Mouse (Mus musculus) hindbrain, embryonic 14.5 days (tissue): ENCODE results near the gene Gm5039. TPM values are rescaled to one million over a fixed set of nuclear protein-coding genes. Genes with fewer than 3 reads are reported as not detected.
"Not testable (repeated sequence)": the region's sequence is repeated elsewhere in the genome, so short reads cannot be mapped to it uniquely, and the experiment has no call there.

Experiments used
- ATAC-seq: fragments of 200-750 bp; cut with Nextera tagmentation; 2 replicates; pipeline ENCODE4 v1.8.0; 2017; ENCODE audit warnings: moderate number of reproducible peaks, mild to moderate bottlenecking, moderate TSS enrichment, moderate library complexity; ENCODE audit not compliant: low FRiP score
- DNase-seq: peaks from one replicate; pipeline ENCODE4 v3.0.0-alpha.2; 2015; ENCODE audit warnings: low spot score
- H3K27ac ChIP-seq: fragments of 300-500 bp; sonication (generic); 2 replicates; pipeline ENCODE4 v1.5.1; 2014; ENCODE audit warnings: mild to moderate bottlenecking, moderate library complexity
- H3K27me3 ChIP-seq: fragments of 300-500 bp; sonication (generic); 2 replicates; pipeline ENCODE4 v1.6.1; 2014; ENCODE audit warnings: mild to moderate bottlenecking, low read length, mixed read lengths; ENCODE audit not compliant: control insufficient read depth, insufficient read depth
- H3K36me3 ChIP-seq: fragments of 300-500 bp; sonication (generic); replicated peaks from 2 replicates; pipeline ENCODE4 v1.6.1; 2014; ENCODE audit not compliant: control insufficient read depth, insufficient read depth
- H3K4me1 ChIP-seq: fragments of 300-500 bp; sonication (generic); replicated peaks from 2 replicates; pipeline ENCODE4 v1.6.1; 2014; ENCODE audit warnings: antibody characterized with exemption, low read length, mixed read lengths; ENCODE audit not compliant: control insufficient read depth, insufficient read depth
- H3K4me2 ChIP-seq: fragments of 300-500 bp; sonication (generic); replicated peaks from 2 replicates; pipeline ENCODE4 v1.6.1; 2014; ENCODE audit warnings: mild to moderate bottlenecking, moderate library complexity
- H3K4me3 ChIP-seq: fragments of 300-500 bp; sonication (generic); replicated peaks from 2 replicates; pipeline ENCODE4 v1.5.1; 2014; ENCODE audit warnings: mild to moderate bottlenecking, low read length
- H3K9ac ChIP-seq: fragments of 300-500 bp; sonication (generic); 2 replicates; pipeline ENCODE4 v1.6.1; 2014
- H3K9me3 ChIP-seq: fragments of 300-500 bp; sonication (generic); 2 replicates; pipeline ENCODE4 v1.6.1; 2016; ENCODE audit warnings: low read length; ENCODE audit not compliant: control insufficient read depth
- WGBS: fragments of 180-500 bp; shearing (Covaris S2); extraction: QIAGEN DNeasy Blood & Tissue Kit; methylation state at CpG from one replicate; pipeline ENCODE4 v1.1.7; 2014; 5-methylcytosine and 5-hydroxymethylcytosine counted together
- polyA plus RNA-seq: library from polyadenylated mRNA; unstranded; fragments of >200 nt; fragmentation: Nextera tagmentation; extraction: Ambion mirVana; gene quantifications from 2 replicates; pipeline ENCODE4 v1.2.1, GENCODE M21; 2014

Gm5039 gene
- polyA plus RNA-seq = not detected in 2 replicates

GRCm38 (mm10) chr12:88323926-88324325 is at the start of gene Gm5039:
Gene Gm5039, minus strand, starts transcription at chr12:88324026.
- H3K27me3 ChIP-seq, ATAC-seq, H3K9me3 ChIP-seq, H3K36me3 ChIP-seq, H3K4me2 ChIP-seq, H3K9ac ChIP-seq, H3K4me3 ChIP-seq, H3K27ac ChIP-seq, DNase-seq, H3K4me1 ChIP-seq: not testable (repeated sequence)
- 97% methylated on average over 2 of the region's 2 CpGs for WGBS

DNA sequence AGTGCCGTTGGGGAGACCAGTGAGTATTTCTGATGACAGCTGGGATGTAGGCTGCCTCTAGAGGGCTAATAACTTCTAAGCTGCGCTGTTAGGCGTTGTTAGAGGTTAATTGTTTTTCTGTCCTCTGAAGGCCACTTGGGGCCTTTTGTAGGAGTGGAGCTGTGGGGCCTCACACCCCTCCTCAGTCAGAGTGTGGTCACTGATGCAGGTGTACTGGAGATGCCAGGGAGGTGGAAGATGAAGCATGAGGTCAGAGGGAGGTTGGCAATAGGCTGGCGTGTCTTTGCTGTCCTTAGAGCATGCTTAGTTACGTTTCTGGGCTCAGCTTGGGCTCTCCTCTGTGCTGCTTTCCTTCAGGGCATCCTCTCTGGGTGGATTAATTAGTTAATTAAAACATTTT is 48.2 kb upstream of the Gm5039 start:
- Histone ChIP-seq H3K9me3 (no peaks in the 10 kb centered on the region), H3K27ac (no peak overlapping the region), H3K36me3 (no peaks in the 10 kb centered on the region), H3K4me1 (no peaks in the 10 kb centered on the region), H3K9ac (no peak overlapping the region), H3K27me3 (no peaks in the 10 kb centered on the region), H3K4me2 (no peak overlapping the region), H3K4me3 (no peak overlapping the region)
- 64% methylated on average over 5 of the region's 5 CpGs for WGBS
- 0 out of 2 replicates have a peak, but pooled peaks have one; percentile 8 for ATAC-seq
- no peak for DNase-seq

GRCm38 (mm10) chr12:88370321-88370720 is 46.5 kb upstream of the Gm5039 start:
- H3K36me3 ChIP-seq, H3K27me3 ChIP-seq, H3K27ac ChIP-seq, H3K9ac ChIP-seq, H3K4me1 ChIP-seq, ATAC-seq, H3K9me3 ChIP-seq, H3K4me2 ChIP-seq, H3K4me3 ChIP-seq, DNase-seq: not testable (repeated sequence)
- WGBS = 20% methylated on average over 1 of the region's 1 CpGs

DNA sequence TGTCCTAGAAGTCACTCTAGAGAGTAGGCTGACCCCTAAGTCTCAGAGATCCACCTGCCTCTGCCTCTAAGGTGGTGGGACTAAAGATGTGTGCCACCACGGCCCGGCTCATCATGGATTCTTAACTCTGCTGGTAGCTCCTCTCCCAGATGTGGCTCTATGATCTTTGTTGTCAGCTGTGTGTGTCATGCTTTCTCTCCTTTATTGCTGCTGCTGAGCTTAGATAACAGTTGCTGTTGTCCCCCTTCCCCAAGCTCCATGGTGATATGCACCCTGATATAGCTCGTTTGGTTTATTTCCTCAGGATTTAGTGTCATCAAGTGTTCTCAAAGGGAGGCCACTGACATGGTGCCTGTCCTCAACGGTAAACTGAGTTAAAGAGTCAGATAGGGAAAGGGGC is 45.9 kb upstream of the Gm5039 start:
- not testable (repeated sequence) for DNase-seq, H3K4me2 ChIP-seq

DNA sequence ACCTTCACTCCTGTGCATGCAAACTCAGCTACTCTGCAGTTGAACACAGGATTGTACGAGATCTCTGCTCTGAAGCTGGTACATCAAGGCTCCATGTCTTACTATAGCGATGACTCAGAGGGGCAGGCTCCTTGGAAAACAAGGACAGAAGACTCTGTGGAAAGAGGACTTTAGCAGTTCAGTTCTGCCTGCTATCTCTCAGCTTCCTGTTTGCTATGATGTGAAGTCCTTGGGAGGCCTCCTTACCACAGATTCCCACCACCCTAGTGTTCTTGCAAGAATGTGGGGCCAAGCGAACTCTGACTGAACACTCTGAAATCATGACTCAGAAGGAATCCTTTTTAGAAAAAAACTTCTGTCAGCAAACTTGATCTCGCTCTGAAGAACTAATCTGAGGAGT is 44.8 kb upstream of the Gm5039 start:
- 91% methylated on average over 4 of the region's 4 CpGs for WGBS
- no peak overlapping the region for H3K4me3 ChIP-seq
- no peaks in the 10 kb centered on the region for H3K4me1 ChIP-seq
- H3K36me3 ChIP-seq = no peaks in the 10 kb centered on the region
- H3K27me3 ChIP-seq = no peaks in the 10 kb centered on the region
- H3K9me3 ChIP-seq = no peaks in the 10 kb centered on the region
- H3K4me2 ChIP-seq = no peak overlapping the region
- no peak for ATAC-seq
- H3K9ac ChIP-seq = no peak overlapping the region
- DNase-seq = no peak
- no peak overlapping the region for H3K27ac ChIP-seq

More for the DNA sequence above, 45.9 kb upstream of the Gm5039 start:
- H3K4me1 ChIP-seq, H3K4me3 ChIP-seq, H3K27me3 ChIP-seq, H3K9me3 ChIP-seq, H3K27ac ChIP-seq, H3K36me3 ChIP-seq, ATAC-seq, H3K9ac ChIP-seq: not testable (repeated sequence)
- WGBS = 84% methylated on average over 4 of the region's 4 CpGs

DNA sequence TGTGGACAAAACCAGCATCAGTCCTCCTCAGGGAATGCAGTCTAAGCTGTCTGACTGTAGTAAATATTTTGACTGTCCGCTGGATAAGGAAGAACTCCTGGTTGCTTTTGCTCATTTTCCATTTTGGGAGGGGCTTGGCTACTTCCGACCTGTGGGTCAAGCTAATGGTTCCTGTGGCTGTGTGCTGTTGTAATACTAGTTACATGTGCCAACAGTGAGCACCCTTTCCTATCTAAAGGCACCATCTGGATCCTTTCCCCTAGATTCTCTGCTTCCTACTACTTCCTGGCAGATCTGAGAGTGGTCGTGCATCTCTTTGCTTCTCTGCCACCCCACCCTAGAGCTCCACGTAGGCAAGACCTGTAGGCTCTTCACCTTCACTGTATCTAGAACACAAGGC is 43.8 kb upstream of the Gm5039 start:
- DNase-seq (no peak), ATAC-seq (no peak)
- Histone ChIP-seq H3K36me3 (no peaks in the 10 kb centered on the region), H3K27me3 (no peaks in the 10 kb centered on the region), H3K9ac (no peak overlapping the region), H3K4me2 (no peak overlapping the region), H3K9me3 (no peaks in the 10 kb centered on the region), H3K27ac (no peak overlapping the region), H3K4me3 (no peak overlapping the region), H3K4me1 (no peaks in the 10 kb centered on the region)
- 91% methylated on average over 4 of the region's 4 CpGs for WGBS

DNA sequence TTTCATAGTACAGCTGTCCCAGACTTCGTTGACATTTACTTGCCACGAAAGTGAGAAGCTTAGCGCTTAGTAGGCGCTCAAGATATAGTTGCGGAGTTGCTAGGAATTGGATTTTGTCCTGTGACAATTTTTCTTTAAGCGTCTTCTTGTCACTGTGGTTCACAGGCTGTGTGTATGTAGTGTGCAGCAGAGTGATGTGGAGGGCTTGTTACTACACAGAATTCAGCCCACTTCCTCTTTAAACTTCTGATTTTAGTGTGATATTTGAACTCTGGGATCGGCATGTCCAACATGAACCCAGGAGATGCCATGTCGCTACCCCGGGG is 37.3 kb upstream of the Gm5039 start:
- WGBS = 53% methylated on average over 9 of the region's 9 CpGs
- Histone ChIP-seq H3K4me3 (peak overlapping the region; percentile 54), H3K27me3 (no peaks in the 10 kb centered on the region), H3K27ac (0 out of 2 replicates have a peak overlapping the region, but pooled peaks have one; percentile 76), H3K36me3 (no peaks in the 10 kb centered on the region), H3K9ac (peak overlapping the region; percentile 65), H3K4me2 (peak overlapping the region; percentile 70), H3K9me3 (no peaks in the 10 kb centered on the region), H3K4me1 (peaks cover 7% of the 10 kb centered on the region; the same call in 1 of the 2 replicates)
- ATAC-seq (peak; percentile 9; the same call in 1 of the 2 replicates), DNase-seq (no peak)

DNA sequence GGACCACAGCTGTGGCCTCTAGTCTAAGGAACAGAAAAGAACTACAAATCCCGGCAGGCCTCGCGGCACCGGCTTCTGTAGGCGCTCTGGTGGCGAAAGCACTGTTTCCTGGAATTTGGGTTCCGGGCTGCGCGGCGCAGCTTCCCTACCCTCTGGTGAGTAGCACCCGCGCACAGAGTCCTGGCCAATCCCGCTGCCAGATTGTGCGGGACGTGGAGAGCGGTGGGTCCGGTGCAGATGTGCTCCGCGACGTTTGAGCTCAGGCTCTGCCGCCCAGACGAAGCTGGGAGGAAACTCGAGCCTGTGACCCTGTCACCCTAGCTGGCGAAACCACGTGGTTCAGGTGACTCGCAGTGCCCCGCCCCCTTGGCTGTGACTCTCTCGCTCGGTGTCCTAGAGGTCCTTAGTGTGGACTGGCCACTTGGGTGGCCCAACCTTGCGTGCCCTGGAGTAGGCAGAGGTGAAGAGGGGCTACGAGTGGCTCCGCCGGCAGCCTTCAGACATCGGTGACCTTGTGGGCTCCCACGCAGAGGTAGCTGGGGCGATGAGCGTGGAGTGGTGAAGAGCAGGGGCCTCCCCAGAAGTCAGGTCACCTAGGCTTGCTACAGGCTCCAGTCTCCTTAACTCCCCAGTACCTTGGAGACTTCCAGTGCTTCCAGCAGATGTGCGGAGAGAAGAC is 36.8 kb upstream of the Gm5039 start, which contains the start of gene Adck1:
Gene Adck1 (plus strand): TSS at position 114 of the 679 bp plus-strand sequence.
- Histone ChIP-seq H3K9ac (peak within 1 kb of the TSS; percentile 65), H3K36me3 (no peaks in the 10 kb centered on the region), H3K27ac (peak within 1 kb of the TSS; percentile 76), H3K4me1 (peaks cover 7% of the 10 kb centered on the region; the same call in 1 of the 2 replicates), H3K4me2 (peak within 1 kb of the TSS; percentile 70), H3K9me3 (no peaks in the 10 kb centered on the region), H3K4me3 (peak within 1 kb of the TSS; percentile 54), H3K27me3 (no peaks in the 10 kb centered on the region)
- WGBS = 1% methylated on average over 38 of the region's 38 CpGs
- peak; percentile 93 for DNase-seq
- peak; percentile 97 for ATAC-seq

GRCm38 (mm10) chr12:88354182-88354702 is 30.4 kb upstream of the Gm5039 start:
- no peak for DNase-seq
- Histone ChIP-seq H3K4me1 (no peaks in the 10 kb centered on the region), H3K27me3 (no peaks in the 10 kb centered on the region), H3K27ac (no peak overlapping the region), H3K36me3 (no peaks in the 10 kb centered on the region), H3K9me3 (no peaks in the 10 kb centered on the region), H3K4me2 (peak overlapping the region; percentile 44), H3K4me3 (peak overlapping the region; percentile 23), H3K9ac (peak overlapping the region; percentile 45; the same call in 1 of the 2 replicates)
- WGBS = 23% methylated on average over 41 of the region's 41 CpGs
- ATAC-seq = peak; percentile 37; the same call in 1 of the 2 replicates
